Mouse (Mus musculus): ENCODE measurements at regions not wholly inside any gene's neighbourhood (a gene's known extent, or its start where the extent isn't known, plus 50 kb on each side); places are given as distances from the start of the nearest gene placed in this dataset.
"Not testable (repeated sequence)": the region's sequence is repeated elsewhere in the genome, so short reads cannot be mapped to it uniquely, and the experiment has no call there.

DNA sequence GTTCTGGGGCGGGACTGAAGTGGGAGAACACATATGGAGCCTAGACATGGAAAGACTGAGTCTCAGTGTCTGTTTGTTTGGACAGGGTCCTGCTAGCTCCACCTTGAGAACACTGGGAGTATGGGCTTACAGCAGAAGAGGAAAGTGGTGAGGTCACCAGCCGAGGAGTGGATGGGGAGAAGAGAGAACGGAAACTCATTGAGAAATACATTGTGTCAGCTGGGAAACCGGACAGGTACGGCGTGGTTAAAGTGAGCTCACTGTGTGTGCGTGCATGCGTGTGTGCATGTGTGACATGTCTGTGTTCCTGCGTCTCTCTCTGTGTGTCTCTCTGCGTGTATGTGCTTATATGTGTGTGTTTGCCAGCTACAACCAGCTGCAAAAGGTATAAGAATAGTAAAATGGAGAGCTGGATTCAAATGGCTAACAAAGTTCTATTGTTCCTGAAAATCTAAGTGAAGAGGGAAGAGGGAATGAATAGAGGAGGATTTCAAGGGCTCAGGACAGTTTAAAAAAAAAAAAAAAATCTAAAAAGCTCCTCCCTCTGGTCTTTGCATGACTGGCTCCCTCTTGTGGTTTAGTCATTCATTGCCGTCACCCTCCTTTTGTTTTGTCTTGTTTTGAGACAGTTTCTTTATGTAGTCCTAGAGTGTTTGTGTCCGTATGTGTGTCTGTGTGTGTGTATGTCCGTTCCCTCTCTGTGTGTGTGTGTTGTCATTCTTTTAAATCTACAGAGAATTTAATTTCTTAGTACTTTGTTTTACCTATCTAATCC is 52.0 kb upstream of the Ak4 start:
- DNase-seq: peak; percentile 77

DNA sequence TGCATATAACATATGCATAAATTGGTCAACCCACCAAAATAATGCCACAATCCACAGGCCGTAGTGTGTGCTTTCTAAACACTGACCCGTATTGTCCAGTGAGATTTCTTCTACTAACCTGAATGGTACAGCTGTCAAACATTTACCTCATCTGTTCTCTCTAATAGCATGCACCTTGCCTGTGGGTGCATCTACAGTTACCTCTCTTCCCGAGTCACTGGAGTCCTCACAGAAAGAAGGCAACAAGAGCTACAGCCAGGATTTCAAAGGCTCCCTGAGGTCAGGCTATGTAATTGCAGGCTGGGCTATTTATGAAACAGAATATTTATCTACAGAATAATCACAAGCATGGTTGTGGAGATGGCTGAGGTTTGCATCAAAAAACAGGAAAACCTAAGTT is 53.8 kb upstream of the Ak4 start:
- no peak for DNase-seq

DNA sequence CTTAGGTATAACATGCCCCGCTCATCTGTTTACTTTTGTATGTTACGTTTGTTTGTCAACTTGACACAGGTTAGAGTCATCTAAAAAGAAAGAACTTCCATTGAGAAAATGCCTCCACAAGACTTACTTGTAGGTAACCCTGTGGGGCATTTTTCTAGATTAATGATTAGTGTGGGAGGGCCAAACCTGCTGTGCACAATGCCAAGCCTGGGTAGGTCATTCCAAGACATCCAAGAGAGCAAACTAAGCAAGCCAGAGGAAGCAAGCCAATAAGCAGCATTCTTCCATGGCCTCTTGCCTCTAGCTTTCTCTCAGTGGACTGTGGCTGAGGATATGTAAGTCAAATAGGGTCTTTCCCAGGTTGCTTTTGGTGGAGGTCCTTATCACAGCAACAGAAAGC is 54.4 kb upstream of the Ak4 start:
- DNase-seq: no peak

DNA sequence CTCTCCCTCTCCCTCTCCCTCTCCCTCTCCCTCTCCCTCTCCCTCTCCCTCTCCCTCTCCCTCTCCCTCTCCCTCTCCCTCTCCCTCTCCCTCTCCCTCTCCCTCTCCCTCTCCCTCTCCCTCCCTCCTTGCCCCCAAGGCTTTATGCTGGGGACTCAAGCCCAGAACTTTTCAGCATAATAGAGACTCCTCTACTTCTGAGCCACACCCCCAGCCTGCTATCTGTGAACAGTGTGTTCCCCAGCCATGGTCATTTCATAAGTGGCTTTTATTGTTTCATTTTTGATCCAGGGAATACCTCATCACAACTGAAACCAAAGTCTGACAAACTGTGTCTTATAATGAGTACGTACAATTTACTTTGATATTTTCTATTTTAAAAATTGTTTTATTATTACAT is 55.8 kb upstream of the Ak4 start:
- DNase-seq: not testable (repeated sequence)

DNA sequence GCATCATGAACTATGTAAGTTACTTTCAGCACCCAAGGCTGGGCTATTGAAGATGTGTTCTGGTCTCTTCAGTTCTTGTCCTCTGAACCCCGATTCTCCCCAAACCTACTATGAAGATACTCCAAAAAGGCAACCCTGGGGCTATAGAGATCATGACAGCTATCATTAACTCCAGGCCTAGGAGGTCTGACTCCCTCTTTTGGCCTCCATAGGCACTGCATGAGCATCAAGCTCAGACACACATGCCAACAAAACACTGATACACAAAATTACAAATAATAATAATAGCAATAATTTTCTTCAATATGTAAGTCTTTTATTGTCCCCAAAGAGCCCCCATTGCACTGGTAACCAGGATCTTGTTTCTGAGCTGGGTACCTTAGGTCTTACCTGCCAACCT is 57.3 kb upstream of the Ak4 start:
- DNase-seq: no peak

DNA sequence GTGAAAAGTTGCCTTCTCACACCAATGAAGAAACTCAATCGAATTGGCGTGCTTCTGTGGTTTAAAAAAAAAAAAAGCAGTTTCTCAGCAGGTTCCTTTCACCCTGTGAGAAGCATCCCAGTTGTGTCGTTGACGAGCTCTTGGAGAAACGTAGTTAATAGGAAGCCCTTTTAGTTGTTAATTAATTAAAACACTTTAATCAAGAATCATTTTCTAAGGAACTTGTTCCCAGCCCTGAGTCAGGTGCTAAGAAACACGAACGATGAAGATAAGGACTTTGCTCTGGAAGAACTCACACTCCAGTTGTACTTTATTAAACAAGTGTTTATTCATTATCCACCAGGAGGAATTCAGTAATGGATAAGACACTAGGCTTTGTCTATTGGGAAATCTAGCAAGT is 58.8 kb upstream of the Ak4 start:
- no peak for DNase-seq

DNA sequence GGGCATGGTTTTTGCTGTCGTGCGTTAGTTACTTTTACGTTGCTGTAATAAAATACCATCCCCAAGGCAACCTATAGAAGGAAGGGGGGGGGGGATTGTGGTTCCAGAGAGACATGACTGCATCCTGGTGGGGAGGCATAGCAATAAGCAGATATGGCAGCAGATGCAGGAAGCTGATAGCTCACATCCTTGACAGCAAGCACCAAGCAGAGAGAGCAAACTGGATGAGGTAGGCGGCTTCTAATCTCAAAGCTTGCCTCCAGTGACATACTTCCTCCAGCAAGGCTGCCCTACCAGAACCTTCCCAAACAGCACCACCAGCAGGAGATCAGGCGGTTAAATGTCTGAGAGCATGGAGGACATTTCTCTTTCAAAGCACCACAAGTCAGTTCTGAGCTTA is 60.0 kb upstream of the Ak4 start:
- DNase-seq: no peak

DNA sequence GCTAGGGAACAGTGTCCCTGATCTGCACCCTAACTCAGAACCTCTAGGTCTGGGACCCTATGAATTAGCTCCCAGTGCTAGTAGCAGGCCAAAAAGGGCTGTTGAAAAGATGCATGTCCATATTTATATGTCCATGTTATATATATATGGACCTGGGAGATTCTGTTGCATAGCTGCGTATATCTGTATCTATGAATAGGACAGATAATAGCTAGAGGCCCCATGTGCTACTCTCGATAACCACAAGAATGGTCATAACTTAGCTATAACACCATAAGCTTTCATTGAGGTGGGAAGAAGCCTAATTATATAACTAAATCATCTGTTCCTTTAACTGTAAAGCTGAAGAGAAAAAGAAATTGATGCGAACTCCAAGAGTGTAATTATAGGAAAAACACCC is 60.6 kb upstream of the Ak4 start:
- DNase-seq: no peak

DNA sequence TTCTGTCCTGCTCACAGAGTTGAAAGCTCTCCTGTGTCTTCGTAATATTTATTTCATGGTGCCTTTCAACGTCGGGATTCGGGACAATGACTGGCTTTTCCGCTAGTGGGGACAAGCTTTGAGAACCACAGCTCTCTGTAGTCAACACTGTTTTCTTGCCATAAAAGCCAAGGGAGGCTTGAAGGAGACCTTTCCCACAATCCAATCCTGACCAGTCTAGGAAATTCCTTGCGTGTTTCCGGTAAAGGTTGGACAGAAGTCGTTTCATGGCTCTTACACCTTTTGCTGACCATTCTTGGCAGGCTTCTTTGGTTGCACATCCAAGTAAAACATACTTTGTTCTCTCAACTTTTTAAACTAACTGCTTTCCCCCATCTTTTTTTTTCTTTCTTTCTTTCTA is 61.2 kb upstream of the Ak4 start:
- no peak for DNase-seq

DNA sequence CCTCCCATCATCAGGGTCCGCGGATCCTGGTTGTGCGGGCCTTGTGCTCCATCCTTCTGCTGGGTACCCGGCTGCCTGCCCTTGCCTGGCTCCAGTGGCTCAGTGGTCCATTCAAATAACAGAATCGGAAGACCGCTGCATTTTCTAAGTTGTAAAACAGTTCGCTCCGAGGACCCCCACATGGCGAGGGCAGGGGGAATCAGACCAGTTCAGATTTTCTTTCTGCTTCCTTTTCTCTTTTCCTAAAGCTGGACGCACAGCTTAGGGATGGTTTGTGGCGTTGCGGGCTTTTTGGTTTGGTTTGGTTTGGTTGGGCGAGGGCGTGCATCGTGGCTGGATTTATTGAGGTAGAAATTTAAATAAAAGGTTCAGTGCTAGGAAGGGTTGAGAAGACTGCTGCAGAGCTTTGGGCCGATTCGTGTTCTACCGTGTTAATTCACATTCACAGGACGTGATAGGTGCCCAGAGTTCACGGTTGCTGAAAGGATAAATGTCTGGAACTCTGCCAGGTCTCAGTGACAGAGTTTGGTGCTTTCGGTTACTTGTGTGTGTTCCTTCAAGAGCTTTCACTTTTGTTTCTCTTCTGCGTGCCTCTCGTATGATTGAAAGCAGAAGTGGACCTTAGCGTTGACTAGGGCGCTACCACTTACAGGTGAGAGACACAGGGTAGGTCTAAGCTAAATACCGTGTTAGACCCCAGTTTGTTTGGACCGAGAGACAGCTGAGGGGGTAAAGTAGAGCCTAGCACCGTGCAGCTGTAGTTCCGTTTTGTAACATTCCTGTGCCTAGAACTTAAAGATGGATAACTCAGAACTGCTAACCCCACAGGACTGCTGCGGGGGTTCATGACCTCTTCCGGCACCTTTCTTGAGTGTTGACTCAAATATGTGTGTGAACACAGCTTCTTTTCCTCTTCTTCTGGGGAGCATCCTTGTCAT is 61.9 kb upstream of the Ak4 start:
- DNase-seq: peak; percentile 34

DNA sequence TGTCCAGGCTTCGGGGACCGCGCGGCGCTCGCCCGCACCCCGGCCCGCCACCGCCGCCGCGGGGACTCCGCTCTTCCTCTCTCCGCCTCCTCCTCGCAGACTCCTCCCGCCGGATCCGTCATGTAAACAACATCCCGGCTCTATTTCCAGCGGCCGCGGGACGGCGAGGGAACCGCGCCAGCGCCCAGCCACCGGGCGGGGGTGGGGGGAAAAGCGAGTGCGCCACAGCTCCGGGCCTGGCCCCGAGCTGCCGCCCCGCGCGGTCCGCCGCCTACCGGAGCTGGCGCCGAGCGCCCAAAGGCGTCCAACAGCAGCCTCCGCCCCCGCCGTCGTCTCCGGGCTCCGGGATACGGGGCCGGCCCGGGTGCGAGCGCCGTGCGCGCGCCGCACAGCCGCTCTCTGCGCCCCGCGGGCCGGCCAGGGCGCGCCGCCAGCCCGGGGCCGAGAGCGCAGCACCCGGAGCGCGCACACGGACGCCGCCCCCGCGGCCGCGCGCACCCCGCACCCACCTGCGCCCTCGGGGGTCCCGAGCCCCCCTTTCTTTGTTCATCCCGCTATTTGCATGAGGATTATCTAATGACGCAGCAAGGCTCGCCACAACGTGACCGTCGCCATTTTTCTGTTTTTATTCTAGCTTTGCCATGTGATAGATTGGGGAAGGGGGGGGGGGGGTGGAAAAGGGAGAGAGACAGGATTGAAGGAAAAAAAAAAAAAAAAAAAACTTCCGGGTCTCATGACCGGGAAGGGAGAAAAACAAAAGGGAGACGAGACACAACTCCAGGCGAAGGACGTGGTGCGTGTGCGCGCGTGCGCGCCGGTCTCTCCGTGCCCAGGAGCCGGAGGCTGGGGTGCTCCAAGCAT is 62.8 kb upstream of the Ak4 start:
- DNase-seq: peak; percentile 89

DNA sequence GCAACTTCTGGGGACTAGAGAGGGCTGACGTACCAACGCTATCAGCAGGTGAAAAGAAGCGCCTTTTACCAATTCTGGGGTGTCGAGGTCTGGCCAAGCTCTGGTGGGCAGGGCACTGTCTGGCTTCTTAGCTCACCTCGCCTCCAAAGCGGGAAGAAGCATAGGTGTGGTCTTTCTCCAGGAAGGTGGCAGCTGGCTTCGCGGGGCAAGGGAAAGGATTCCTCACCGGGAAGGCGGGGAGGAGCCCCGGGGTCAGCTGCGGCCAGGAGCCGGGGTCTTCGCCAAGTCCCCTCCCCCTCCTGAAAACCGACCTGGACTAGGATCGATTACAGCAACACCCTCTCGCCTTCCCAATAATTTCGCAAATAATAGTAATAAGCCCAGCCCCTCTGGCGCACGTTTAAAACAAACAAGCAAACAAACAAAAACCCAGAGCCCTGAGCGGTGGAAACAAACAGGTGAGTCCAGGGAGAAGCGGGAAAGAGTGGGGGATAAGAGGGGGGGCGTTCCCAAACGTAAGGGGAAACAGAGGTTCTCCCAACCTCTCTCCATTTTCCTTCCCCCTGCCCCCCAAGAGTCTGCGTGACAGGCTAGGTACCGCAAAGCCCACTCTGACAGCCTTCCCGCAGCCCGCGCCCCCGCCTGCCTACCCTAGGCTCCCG is 63.5 kb upstream of the Ak4 start:
- peak; percentile 55 for DNase-seq

DNA sequence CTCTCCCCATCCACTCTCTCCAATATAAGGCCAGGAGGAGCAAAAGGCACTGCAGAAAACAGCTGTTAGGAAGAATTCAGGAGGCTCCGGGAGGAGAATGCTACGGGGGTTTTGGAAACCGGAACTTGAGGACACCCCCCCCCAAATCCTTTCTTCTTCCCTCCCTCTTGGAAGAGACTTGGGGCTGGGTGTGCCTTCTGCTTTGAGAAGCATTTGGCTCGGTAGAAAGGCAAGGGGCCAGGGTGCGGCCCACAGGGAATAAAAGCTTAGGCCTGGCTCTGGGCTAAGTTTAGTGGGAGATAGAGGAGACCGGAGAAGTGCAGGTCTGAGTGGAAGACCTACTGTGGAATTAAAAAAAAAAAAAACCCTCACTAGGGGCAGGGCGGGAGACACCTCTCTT is 64.1 kb upstream of the Ak4 start:
- DNase-seq: peak; percentile 77

DNA sequence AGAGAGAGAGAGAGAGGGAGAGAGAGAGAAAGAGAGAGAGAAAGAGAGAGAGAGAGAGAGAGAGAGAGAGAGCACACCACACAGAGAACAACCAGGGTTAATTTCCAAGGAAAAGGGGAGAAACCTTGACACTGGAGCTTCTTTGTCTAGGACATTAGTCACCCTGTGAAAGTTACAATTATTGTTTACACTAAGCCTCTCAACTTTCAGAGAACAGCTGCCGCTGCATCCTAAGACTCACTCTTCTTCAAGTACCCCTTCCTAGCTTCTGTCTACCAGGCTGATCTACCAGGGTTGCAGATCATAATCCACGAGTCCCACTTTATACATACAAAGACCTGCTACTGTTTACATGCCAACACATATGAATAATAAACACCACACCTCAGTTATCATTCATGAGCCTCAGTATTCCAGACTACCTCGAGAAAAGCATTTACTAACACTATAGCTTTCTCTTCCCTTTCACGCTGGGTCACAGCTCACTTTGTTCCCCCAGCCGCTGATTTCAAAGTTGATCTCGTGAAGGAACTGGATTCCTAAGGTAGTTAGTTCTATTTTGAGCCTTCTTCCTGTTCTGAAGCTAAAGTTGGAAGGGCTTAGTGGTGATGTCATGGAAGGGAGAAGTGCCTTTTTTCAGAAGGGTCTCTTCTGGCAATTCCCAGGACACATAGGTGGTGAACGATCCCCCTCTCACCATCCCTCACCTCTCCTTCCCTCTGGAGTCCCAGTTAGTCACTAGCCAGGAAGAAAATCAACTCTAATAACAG is 64.8 kb upstream of the Ak4 start:
- no peak for DNase-seq

DNA sequence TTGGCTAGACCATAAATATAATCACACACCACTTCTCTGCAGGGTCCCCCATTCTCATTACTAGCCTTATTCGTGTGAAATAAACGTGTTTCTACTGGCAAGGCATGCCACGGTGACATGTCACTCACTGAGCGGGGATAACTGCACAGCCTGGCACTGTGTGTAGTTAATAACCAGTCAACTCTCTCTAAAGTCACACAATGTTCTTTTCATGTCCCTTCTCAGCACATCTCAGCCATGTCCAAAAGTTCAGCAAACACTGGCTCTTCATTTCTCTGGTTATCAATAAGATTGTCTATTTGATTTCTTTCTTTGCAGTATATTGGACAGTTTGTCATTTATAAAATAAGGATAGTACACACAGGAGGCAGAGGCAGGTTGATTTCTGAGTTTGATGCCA is 66.9 kb upstream of the Ak4 start:
- DNase-seq: no peak

DNA sequence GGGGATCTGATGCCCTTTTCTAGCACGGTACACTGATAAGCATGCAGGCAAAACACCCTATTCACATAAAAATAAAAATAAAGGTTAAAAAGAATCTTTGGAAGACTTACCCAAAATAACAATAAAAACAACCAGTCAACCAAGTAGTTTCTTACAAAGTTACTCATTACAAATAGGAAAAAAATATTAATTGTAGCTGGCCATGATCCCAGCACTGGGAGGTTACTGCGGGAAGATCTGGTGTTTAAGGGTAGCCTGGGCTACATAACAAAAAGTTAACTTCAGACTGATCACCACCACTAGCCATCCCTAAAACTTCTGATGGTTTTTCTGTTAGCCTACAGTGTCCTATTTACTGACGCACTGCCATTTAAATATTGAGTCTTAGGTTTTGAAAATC is 67.4 kb upstream of the Ak4 start:
- DNase-seq: no peak

DNA sequence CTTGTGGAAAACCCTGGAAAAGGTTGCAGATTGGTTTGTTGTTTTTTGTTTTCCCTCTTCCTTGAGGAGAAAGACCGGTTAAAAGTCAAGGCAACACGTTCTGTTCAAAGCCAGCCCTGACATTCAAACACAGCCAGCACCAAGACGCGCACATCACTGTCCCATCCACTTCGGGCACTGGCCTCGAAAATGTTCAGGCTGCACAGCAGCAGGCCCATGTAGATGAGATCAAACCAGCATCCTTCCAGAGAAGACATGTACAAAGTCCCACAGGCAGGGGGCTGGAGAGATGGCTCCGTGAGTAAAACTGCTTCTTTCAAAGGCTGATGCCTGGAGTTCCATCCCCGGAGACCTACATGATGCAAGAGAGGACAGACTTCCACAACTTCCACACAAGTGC is 68.4 kb upstream of the Ak4 start:
- DNase-seq: no peak

DNA sequence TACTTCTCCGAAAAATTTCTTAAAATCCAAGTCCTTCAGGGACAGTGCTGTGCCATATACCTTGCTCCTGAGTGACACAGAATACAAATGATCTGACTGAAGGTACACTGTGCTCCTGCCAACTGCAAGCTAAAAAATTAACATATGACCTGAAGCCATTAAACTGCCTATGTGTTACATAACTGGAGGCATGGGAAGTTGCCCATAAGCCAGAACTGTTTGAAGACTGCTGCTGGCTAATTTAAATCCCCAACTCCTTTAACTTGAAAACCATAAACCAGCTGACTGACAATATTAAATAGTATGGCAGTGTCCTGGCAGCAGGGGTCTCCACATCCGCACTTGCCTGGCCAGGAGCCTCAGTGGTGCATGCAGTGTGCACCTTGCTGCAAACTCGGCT is 68.9 kb upstream of the Ak4 start:
- DNase-seq: no peak

DNA sequence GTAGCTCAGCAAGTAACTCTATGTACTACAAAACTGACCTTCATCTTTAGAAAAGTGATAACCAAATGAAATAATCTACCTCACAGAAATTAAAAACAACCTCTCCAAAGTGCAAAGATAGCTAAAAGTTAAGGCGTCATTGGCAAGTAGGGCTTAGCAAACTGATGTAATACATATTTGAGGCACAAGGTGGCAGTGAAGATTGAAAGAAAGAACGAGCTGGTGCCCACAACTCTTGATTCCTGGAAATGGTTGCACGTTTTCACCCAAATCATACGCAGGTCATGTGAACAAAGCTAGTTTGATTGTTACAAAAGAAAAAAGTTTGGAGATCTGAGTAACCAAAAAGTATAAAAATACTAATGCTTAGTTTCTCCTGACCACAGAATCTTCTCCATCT is 69.7 kb upstream of the Ak4 start:
- DNase-seq: peak; percentile 64

DNA sequence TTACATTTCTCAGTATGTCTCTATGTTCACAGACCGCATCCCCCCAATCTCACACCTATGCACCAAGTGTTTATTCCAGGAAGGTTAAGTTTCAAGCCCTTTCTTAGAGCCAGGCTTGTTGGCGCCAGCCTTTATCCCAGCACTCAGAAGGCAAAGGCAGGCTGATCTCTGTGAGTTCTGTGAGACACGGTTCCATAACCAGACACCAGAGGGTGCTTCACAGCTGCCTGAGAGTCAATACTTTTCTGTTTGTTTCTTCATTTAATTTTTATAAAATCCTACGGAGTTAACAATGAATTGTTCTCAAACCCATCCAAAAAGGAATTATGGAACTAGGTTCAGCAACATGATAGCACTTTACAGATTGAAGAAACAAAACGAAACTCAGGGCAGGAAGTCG is 71.8 kb upstream of the Ak4 start:
- no peak for DNase-seq

DNA sequence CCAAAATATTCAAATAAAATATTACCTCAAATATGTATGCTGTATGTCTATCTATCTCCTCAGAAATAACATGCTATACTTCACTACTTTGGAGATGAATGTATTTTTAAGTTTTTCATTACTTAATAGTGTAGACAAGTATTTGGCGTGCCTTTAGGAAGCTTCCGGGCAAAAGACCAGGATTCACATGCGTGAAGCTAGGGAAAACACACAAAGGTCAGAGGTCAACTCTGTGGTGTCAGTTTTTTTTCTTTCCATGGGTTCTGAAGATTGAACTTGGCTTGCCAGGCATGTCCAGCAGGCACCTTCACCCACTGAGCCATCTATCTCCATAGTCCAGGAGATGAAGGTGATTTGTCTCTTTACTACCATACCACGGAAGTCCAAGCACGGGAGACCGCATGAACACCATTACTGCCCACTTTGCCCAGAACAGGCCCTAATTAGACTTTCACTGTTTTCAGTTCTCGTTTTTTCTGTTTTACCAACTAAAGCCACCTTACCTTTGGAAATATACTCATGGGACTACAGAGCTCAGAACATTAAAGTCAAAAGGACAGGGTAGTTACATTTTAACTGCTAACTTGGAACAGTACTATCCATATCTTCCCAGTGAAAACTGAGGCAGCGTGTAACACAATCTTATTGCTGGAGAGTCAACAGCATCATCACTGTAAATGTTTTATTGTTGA is 76.9 kb upstream of the Ak4 start:
- DNase-seq: no peak

Measured in heart, postnatal 4 days (tissue).